Mouse (Mus musculus): ENCODE measurements at regions not wholly inside any gene's neighbourhood (a gene's known extent, or its start where the extent isn't known, plus 50 kb on each side); places are given as distances from the start of the nearest gene placed in this dataset.

DNA sequence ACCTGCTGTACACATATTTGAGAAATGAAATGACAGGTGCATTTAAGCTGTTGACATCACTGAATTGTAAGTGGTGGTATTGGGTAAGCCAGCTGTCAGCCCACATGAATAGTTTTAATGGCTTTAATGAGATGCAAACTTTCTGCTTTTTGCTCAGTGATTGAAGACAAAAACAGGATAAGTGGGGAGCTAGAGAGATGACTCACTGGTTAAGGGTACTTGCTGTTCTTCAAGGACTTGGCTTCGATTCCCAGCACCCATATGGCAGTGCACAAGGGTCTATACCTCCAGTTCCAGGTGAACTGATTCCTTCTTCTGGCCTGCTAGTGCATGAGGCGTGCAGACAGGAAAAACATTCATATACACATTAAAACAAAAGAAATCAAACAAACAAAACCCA is 162.7 kb upstream of the Pex5l start:
- no peak for DNase-seq (ENCODE audit: low read depth, low spot score)

DNA sequence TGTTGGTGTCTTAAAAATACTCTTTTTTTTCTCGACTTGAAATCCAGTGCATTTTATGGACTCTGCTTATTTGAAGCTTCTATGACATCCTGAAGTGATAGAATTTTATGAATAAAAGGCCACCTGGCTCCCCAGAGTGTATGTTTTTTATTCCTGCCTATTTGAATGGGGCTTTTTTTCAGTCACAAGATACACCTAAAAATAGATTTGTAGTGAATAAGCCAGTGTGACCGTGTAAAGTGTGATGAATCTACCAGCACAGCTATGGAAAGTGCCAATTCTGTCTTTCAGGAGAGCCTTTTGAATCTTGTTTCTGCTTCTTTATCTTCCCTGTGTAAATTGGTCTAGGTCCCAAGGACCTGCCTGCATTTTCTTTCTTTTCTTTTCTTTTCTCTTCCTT is 119.8 kb upstream of the Pex5l start:
- DNase-seq (ENCODE audit: low read depth, low spot score): no peak

GRCm38 (mm10) chr3:33219271-33220065 is 76.4 kb upstream of the Pex5l start:
- DNase-seq (ENCODE audit: low read depth, low spot score): peak; percentile 73

DNA sequence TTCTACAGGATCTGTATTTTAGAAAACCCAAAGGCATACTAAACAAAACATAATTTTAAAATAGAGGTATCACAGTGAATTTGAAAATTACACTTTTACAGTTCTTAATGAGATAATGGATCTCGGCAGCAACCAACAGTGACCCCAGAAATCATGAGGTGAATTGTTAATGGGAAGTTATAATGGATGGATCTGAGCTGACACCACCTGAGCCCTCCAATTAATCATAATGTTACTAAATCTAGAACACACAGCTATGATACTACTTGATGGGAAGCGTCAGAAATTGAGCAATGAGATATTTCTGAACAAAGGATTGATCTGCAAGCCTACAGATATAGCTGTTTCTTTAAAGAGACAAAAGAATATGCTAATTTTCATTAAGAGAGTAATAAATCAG is 75.2 kb upstream of the Pex5l start:
- DNase-seq (ENCODE audit: low read depth, low spot score): no peak

- DNase-seq (ENCODE audit: low read depth, low spot score): no peak
Observed at GRCm38 (mm10) chr3:33217360-33218034, 74.5 kb upstream of the Pex5l start.

- no peak for DNase-seq (ENCODE audit: low read depth, low spot score)
Observed at GRCm38 (mm10) chr3:33211224-33211817, 68.3 kb upstream of the Pex5l start.

All from forelimb bud, embryonic 11.5 days (tissue).